Mouse (Mus musculus) spleen, adult 2 months (tissue): Measurements from ENCODE around the gene Slc39a11. TPM values are rescaled to one million over a fixed set of nuclear protein-coding genes. Genes with fewer than 3 reads are reported as not detected.

Experiments used
- DNase-seq, 2 experiments: peaks; one replicate each; pipeline versions ENCODE4 v3.0.0 to v3.0.0-alpha.2; 2012 to 2021; ENCODE audit warnings: low spot score in 2 of 2, low read depth in 1 of 2
- H3K27ac ChIP-seq: fragments of 200-500 bp; 2 replicates; pipeline ENCODE4 v1.5.1; 2012; ENCODE audit warnings: low read length, inconsistent platforms; ENCODE audit not compliant: insufficient read depth
- H3K27me3 ChIP-seq: fragments of 200-500 bp; 2 replicates; pipeline ENCODE4 v1.6.1; 2012; ENCODE audit warnings: mild to moderate bottlenecking, moderate library complexity, low read length, inconsistent platforms; ENCODE audit not compliant: control insufficient read depth, insufficient read depth
- H3K36me3 ChIP-seq: fragments of 200-500 bp; 2 replicates; pipeline ENCODE4 v1.6.1; 2012; ENCODE audit warnings: mild to moderate bottlenecking, low read length, inconsistent platforms; ENCODE audit not compliant: control insufficient read depth, insufficient read depth
- H3K4me1 ChIP-seq: fragments of 200-500 bp; 2 replicates; pipeline ENCODE4 v1.6.1; 2011; ENCODE audit warnings: inconsistent platforms; ENCODE audit not compliant: control insufficient read depth, insufficient read depth, insufficient read length
- H3K4me3 ChIP-seq: fragments of 200-500 bp; 2 replicates; pipeline ENCODE4 v1.5.1; 2011; ENCODE audit warnings: mild to moderate bottlenecking, inconsistent platforms; ENCODE audit not compliant: insufficient read depth, insufficient read length; ENCODE audit errors: extremely low read depth
- CTCF ChIP-seq: fragments of 200-500 bp; IDR thresholded peaks from 2 replicates; pipeline ENCODE4 v1.5.1; 2011; ENCODE audit warnings: mild to moderate bottlenecking, inconsistent platforms; ENCODE audit not compliant: insufficient read depth, insufficient read length, insufficient replicate concordance; ENCODE audit errors: extremely low read depth
- POLR2A ChIP-seq: fragments of 200-500 bp; IDR thresholded peaks from 2 replicates; pipeline ENCODE4 v1.6.1; 2011; ENCODE audit warnings: low read depth, low read length, inconsistent platforms
- WGBS: fragments of 180-500 bp; shearing (Covaris S2); methylation state at CpG from one replicate; pipeline ENCODE4 v1.1.7; 2018; 5-methylcytosine and 5-hydroxymethylcytosine counted together
- polyA plus RNA-seq: library from polyadenylated mRNA; depleted of rRNA; stranded (reverse); fragments of >200 nt; gene quantifications from 2 replicates; pipeline ENCODE4 v1.2.3, GENCODE M21; 2012

The Slc39a11 gene
- polyA plus RNA-seq, 1 experiment: 11.6 TPM

DNA sequence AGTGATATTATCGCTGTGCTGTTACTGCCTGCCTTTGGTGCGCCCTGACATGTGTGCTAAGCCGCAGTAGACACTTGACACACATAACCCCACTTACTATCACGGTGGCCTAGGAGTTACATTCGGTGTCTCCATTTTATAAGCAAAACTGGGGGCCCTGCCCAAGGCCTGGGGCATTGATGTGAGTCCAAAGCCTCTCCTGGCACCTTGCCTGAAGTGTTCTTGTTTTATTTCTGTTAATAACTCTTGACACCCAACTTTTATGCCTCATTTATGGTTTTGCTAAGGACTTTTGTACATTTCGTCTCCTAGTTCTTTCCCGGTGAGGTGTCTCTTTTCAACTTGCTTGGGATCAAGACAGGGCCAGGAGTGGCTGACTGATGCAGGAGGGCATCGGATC, 373.4 kb downstream of the Slc39a11 start:
- DNase-seq: no peak
- Histone ChIP-seq H3K4me3 (no peak overlapping the region), H3K27ac (no peak overlapping the region), H3K27me3 (no peaks in the 10 kb centered on the region), H3K4me1 (no peaks in the 10 kb centered on the region), H3K36me3 (no peaks in the 10 kb centered on the region)
- TF ChIP-seq CTCF (no peak), POLR2A (no peak)
- 91% methylated on average over 8 of the region's 8 CpGs for WGBS

DNA sequence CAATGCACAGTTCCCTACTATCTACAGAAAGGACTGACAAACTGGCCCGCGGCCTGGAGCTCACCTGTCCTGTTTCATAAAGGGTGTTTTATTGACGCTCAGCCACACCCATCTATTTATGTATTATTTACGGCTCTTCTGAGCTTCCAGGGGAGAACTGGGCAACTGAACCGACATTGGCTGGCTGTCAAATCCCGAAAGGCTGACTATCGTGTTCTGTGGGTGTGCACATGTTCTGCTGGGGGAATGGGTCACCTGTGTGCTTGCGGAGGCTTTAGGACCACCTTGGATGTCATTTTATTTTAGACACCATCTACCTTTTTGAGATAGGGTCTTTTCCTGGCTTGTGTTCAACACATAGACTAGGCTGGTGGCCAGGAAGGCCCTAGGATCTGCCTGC, 375.8 kb downstream of the Slc39a11 start:
- TF ChIP-seq POLR2A: no peak
- TF ChIP-seq CTCF: no peak

DNA sequence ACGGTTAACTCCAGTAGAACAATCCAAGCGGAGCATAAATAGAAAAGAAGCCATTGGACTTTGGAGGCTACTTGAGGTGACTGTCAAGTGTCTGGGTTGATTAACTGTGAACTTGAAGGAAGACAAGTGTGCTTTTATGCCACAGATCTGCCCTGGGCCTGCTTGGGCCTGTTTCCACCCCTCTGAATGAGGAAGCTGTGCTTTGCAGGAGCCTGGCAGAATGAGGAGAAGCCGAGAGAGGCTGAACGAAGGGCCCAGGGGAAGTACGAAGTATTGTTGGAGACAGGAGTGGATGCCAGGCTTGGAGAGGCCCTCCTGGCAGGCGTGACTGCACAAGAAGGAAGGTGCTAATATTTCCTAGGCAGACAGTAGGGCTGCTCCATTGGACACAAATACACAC, 378.0 kb downstream of the Slc39a11 start:
- WGBS: 92% methylated on average over 6 of the region's 6 CpGs
- H3K27me3 ChIP-seq: no peaks in the 10 kb centered on the region
- no peak overlapping the region for H3K4me3 ChIP-seq
- DNase-seq: no peak
- no peaks in the 10 kb centered on the region for H3K36me3 ChIP-seq
- H3K27ac ChIP-seq: no peak overlapping the region
- TF ChIP-seq CTCF: no peak
- TF ChIP-seq POLR2A: no peak
- H3K4me1 ChIP-seq: no peaks in the 10 kb centered on the region

More for the DNA sequence above, 375.8 kb downstream of the Slc39a11 start:
- WGBS: 96% methylated on average over 8 of the region's 8 CpGs
- no peaks in the 10 kb centered on the region for H3K27me3 ChIP-seq
- no peaks in the 10 kb centered on the region for H3K4me1 ChIP-seq
- no peaks in the 10 kb centered on the region for H3K36me3 ChIP-seq
- no peak for DNase-seq
- H3K4me3 ChIP-seq: no peak overlapping the region
- no peak overlapping the region for H3K27ac ChIP-seq

DNA sequence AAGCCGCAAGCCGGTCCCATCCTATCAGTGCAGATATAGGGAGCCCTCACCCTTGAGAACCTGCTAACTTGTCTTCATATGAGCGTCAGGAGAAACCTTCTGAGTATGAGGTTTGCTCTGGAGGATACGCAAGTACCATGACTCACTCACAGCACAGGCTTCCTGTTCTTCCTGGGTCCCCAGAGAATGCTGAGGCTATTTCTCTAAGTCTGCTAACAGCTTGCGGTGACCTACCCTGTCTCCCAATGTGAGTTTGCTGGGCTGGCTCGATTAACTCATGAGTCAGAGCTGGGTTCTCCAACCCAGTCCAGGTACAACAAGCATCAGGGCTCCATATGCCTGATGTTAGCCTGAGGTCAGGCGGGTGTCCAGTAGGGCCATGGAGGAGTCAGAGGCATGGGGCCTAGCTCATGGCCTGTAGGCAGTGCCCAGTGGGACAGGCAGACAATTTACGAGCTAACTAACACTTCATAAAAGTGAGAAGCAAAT, 381.0 kb downstream of the Slc39a11 start:
- 88% methylated on average over 8 of the region's 8 CpGs for WGBS
- Histone ChIP-seq H3K4me3 (no peak overlapping the region), H3K4me1 (no peaks in the 10 kb centered on the region), H3K27ac (no peak overlapping the region), H3K36me3 (no peaks in the 10 kb centered on the region), H3K27me3 (no peaks in the 10 kb centered on the region)
- no peak for TF ChIP-seq POLR2A
- no peak for TF ChIP-seq CTCF
- DNase-seq: no peak

DNA sequence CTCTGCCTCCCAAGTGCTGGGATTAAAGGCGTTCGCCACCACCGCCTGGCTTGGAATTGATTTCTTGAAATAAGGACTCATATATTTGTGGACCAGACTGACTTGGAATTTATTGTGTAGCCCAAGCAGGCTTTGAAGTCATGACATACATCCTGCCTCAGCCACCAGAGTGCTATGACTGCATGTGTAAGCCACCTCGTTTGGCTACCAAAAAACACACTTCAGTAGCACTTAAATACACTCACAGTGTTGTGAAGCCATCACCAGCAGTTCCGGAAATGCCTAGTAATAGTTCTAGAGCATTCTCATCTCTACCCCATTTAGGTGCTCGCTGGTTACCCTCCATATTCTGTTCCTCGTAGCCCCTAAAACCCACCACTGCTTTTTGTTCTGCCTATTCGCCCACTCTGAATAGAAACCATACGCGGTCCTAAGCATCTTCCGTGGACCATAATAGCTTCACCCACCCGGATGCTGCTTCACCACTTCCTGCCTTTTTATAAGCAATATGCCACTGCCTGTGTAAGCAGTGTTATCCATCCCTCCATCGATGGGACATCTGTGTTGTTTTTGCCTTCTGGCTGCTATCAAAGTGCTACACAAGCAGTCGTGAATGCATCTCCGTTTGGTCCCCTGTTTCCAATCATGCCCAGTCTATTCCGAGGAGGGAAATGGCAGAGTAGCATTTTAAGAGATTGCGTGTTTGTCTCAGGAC, 382.2 kb downstream of the Slc39a11 start:
- Histone ChIP-seq H3K27ac (peak overlapping the region; percentile 52), H3K4me1 (no peaks in the 10 kb centered on the region), H3K27me3 (no peaks in the 10 kb centered on the region), H3K36me3 (no peaks in the 10 kb centered on the region), H3K4me3 (no peak overlapping the region)
- TF ChIP-seq POLR2A: no peak
- no peak for TF ChIP-seq CTCF
- peak in 1 of 2 experiments; percentile 15 for DNase-seq
- WGBS: 76% methylated on average over 17 of the region's 17 CpGs

DNA sequence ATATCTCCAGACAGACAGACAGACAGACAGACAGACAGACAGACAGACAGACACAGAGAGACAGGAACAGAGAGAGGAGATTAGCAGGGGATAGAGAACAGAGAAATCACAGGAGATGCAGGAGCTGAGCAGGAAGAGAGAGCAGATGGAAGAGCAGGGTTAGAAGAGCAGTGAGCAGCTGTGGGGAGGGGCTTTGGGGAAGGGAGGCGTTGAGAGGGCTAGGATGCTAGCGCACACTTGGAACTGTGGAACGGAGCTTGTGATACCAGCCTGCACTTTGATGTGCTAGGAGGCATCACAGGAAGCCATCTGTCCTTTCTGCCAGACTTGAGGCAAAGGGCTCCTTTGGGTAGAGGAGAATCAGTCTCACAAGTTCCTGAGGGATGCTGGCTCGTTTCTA, 383.2 kb downstream of the Slc39a11 start:
- WGBS: 84% methylated on average over 4 of the region's 4 CpGs
- DNase-seq: no peak
- Histone ChIP-seq H3K36me3 (no peaks in the 10 kb centered on the region), H3K4me1 (no peaks in the 10 kb centered on the region), H3K27ac (no peak overlapping the region), H3K27me3 (no peaks in the 10 kb centered on the region), H3K4me3 (no peak overlapping the region)
- TF ChIP-seq CTCF (no peak), POLR2A (no peak)

DNA sequence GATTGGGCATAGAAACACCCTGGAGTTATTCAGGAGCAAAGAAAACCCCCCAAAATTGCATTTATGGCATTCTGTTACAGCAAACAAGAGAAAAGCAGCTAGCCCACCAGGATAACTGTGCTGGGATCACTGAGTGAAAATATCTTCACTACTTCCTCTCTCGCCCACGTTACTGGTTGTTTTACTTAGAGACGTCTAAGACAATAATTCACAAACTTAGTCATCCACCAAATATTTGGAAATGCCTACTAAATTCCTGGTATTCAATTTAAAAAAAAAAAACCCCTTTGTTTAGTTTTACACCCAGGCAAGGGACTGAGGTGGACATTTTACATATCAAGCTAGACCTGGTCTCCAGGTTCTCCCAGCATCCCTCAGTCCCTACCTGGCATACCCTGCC, 384.3 kb downstream of the Slc39a11 start:
- Histone ChIP-seq H3K4me3 (no peak overlapping the region), H3K4me1 (no peaks in the 10 kb centered on the region), H3K36me3 (no peaks in the 10 kb centered on the region), H3K27ac (no peak overlapping the region), H3K27me3 (no peaks in the 10 kb centered on the region)
- DNase-seq: no peak
- no peak for TF ChIP-seq CTCF
- no peak for TF ChIP-seq POLR2A
- 83% methylated on average over 3 of the region's 3 CpGs for WGBS
